In genomic region chr7:45191803-45192363, GRCm38 (mm10) we compare ENCODE assay signal across 11 mouse cellular contexts. TPM values are rescaled to one million over a fixed set of nuclear protein-coding genes. Genes with fewer than 3 reads are reported as not detected.
A peak's percentile ranks its signal among the peaks of the same experiment; 100 is the strongest.
DNase-seq lines count a peak whose midpoint lies in the region; ATAC-seq lines count a peak whose summit lies in the region.
"Had no signal": no experiment of that assay in that cellular context is flagged by ENCODE, and none has a peak within 500 bp of the region (broad histone marks: within the 10 kb centered on the region; RNA-seq: fewer than 3 reads in every experiment).

No protein-coding gene starts in this region.

- H3K4me3 ChIP-seq in embryonic facial prominence, embryonic 15.5 days (replicated peaks), result no peak overlapping the region
- no peak overlapping the region for H3K4me3 ChIP-seq in forebrain, embryonic 14.5 days (ENCODE audit: low read depth, low read length)

- no peak overlapping the region for H3K4me2 ChIP-seq in embryonic facial prominence, embryonic 15.5 days (replicated peaks)
- no peak overlapping the region for H3K4me2 ChIP-seq in forebrain, embryonic 14.5 days (ENCODE audit: low read length)

- 4% methylated on average over 8 of the region's 8 CpGs for WGBS in embryonic facial prominence, embryonic 15.5 days
- WGBS in forebrain, embryonic 14.5 days, result 24% methylated on average over 8 of the region's 8 CpGs

- DNase-seq in kidney, postnatal 4 days, result peak; percentile 41 to 64
- DNase-seq in kidney, postnatal 25 days, result no peak
- peak; percentile 92 for DNase-seq in cerebellum, adult 11-12 months
- no peak for DNase-seq in natural killer cell, adult 2 months (ENCODE audit: low spot score in 2 of 2)
- DNase-seq in layer of hippocampus, postnatal 25 days (ENCODE audit: extremely low spot score in 1 of 2, low spot score in 1 of 2), result no peak
- DNase-seq in forebrain, embryonic 14.5 days (ENCODE audit: low spot score), result no peak

- no peaks in the 10 kb centered on the region for H3K9me3 ChIP-seq in embryonic facial prominence, embryonic 15.5 days (replicated peaks)
- no peaks in the 10 kb centered on the region for H3K9me3 ChIP-seq in forebrain, embryonic 14.5 days (replicated peaks; ENCODE audit: control insufficient read depth, low read length)

- peak; percentile 81 for ATAC-seq in embryonic facial prominence, embryonic 15.5 days (ENCODE audit: insufficient number of reproducible peaks, low FRiP score, low TSS enrichment, low read depth)
- ATAC-seq in megakaryocyte progenitor cell, adult 5-6 weeks (replicated peaks; ENCODE audit: poor library complexity), result peak; percentile 45
- ATAC-seq in forebrain, embryonic 14.5 days, result no peak

- H3K4me1 ChIP-seq in embryonic facial prominence, embryonic 15.5 days, result peaks cover 8% of the 10 kb centered on the region
- H3K4me1 ChIP-seq in forebrain, embryonic 14.5 days (ENCODE audit: control insufficient read depth, insufficient read depth, low read length), result no peaks in the 10 kb centered on the region

- no peak overlapping the region for H3K27ac ChIP-seq in embryonic facial prominence, embryonic 15.5 days (replicated peaks)
- no peak overlapping the region for H3K27ac ChIP-seq in forebrain, embryonic 14.5 days (ENCODE audit: low read depth, low read length)

- H3K9ac ChIP-seq in embryonic facial prominence, embryonic 15.5 days, result no peak overlapping the region
- H3K9ac ChIP-seq in forebrain, embryonic 14.5 days (ENCODE audit: low read length), result no peak overlapping the region; the same call in 1 of the 2 replicates

- H3K36me3 ChIP-seq in embryonic facial prominence, embryonic 15.5 days, result no peaks in the 10 kb centered on the region
- H3K36me3 ChIP-seq in forebrain, embryonic 14.5 days (ENCODE audit: control insufficient read depth, insufficient read depth, low read length), result no peaks in the 10 kb centered on the region

- peaks cover 30% of the 10 kb centered on the region for H3K27me3 ChIP-seq in embryonic facial prominence, embryonic 15.5 days
- H3K27me3 ChIP-seq in forebrain, embryonic 14.5 days (replicated peaks; ENCODE audit: control insufficient read depth, insufficient read depth, low read length), result 0 out of 2 replicates have a peak, but pooled peaks cover 3% of the 10 kb centered on the region

RNA-seq across cellular contexts. Expression of gene Pth2, which starts 11.1 kb away (rescaled TPM):
- polyA plus RNA-seq in embryonic facial prominence, embryonic 15.5 days (2015; fragmentation: Nextera tagmentation; extraction: Ambion mirVana), result not detected in 2 replicates
- total RNA-seq in megakaryocyte progenitor cell, adult 5-6 weeks (2015), result not detected in 2 replicates
- total RNA-seq in megakaryocyte progenitor cell, adult 5-6 weeks (2017), result not detected in 2 replicates
- total RNA-seq in layer of hippocampus, postnatal 25 days (2021), result not detected
- not detected in 2 replicates for polyA plus RNA-seq in forebrain, embryonic 14.5 days (2014; fragmentation: Nextera tagmentation; extraction: Ambion mirVana)
- total RNA-seq: heart, adult 8-10 months; left cerebral cortex, adult 18-20 months had no signal

RNA-seq across cellular contexts. Expression of gene Gfy, which starts 12.5 kb away (rescaled TPM):
- polyA plus RNA-seq in embryonic facial prominence, embryonic 15.5 days (2015; fragmentation: Nextera tagmentation; extraction: Ambion mirVana), result 5.5 and 13.4 TPM in 2 replicates
- total RNA-seq in megakaryocyte progenitor cell, adult 5-6 weeks (2015), result not detected in 2 replicates
- not detected in 2 replicates for total RNA-seq in megakaryocyte progenitor cell, adult 5-6 weeks (2017)
- total RNA-seq in layer of hippocampus, postnatal 25 days (2021), result under 1 TPM in 1 of 2 experiments, not detected in 1; 0.26 TPM
- not detected in 2 replicates for polyA plus RNA-seq in forebrain, embryonic 14.5 days (2014; fragmentation: Nextera tagmentation; extraction: Ambion mirVana)
- total RNA-seq: ES-E14; heart, adult 8-10 months had no signal

RNA-seq across cellular contexts. Expression of gene Ccdc155, which starts 12.8 kb away (rescaled TPM):
- 1.00 and 1.1 TPM in 2 replicates for polyA plus RNA-seq in embryonic facial prominence, embryonic 15.5 days (2015; fragmentation: Nextera tagmentation; extraction: Ambion mirVana)
- 0.15 TPM in 1 of 2 replicates, not detected in the other for total RNA-seq in megakaryocyte progenitor cell, adult 5-6 weeks (2015)
- total RNA-seq in megakaryocyte progenitor cell, adult 5-6 weeks (2017), result 0.34 TPM in 1 of 2 replicates, not detected in the other
- 1 to 10 TPM; 2.4 to 2.9 TPM for total RNA-seq in layer of hippocampus, postnatal 25 days (2021)
- polyA plus RNA-seq in forebrain, embryonic 14.5 days (2014; fragmentation: Nextera tagmentation; extraction: Ambion mirVana), result 0.43 and 0.52 TPM in 2 replicates
- total RNA-seq: heart, adult 8-10 months had no signal

RNA-seq across cellular contexts. Expression of gene Dkkl1, which starts 20.1 kb away (rescaled TPM):
- polyA plus RNA-seq in embryonic facial prominence, embryonic 15.5 days (2015; fragmentation: Nextera tagmentation; extraction: Ambion mirVana), result 30.7 and 38.5 TPM in 2 replicates
- 3.8 and 5.4 TPM in 2 replicates for total RNA-seq in megakaryocyte progenitor cell, adult 5-6 weeks (2015)
- total RNA-seq in megakaryocyte progenitor cell, adult 5-6 weeks (2017), result 4.2 and 5.6 TPM in 2 replicates
- 1 to 10 TPM; 1.2 to 2.4 TPM for total RNA-seq in layer of hippocampus, postnatal 25 days (2021)
- 0.91 and 1.7 TPM in 2 replicates for polyA plus RNA-seq in forebrain, embryonic 14.5 days (2014; fragmentation: Nextera tagmentation; extraction: Ambion mirVana)
- total RNA-seq: heart, adult 8-10 months had no signal

RNA-seq across cellular contexts. Expression of gene Tead2, which starts 23.7 kb away (rescaled TPM):
- 141 and 148 TPM in 2 replicates for polyA plus RNA-seq in embryonic facial prominence, embryonic 15.5 days (2015; fragmentation: Nextera tagmentation; extraction: Ambion mirVana)
- total RNA-seq in megakaryocyte progenitor cell, adult 5-6 weeks (2015), result 2.2 TPM in 1 of 2 replicates, not detected in the other
- total RNA-seq in megakaryocyte progenitor cell, adult 5-6 weeks (2017), result 0.20 TPM in 1 of 2 replicates, not detected in the other
- 1 to 10 TPM; 4.7 to 5.5 TPM for total RNA-seq in layer of hippocampus, postnatal 25 days (2021)
- polyA plus RNA-seq in forebrain, embryonic 14.5 days (2014; fragmentation: Nextera tagmentation; extraction: Ambion mirVana), result 81.7 and 95.7 TPM in 2 replicates

Comparison
In these comparisons a context has a peak if more than half of its experiments do, and no peak if none do; other contexts are left out.
1. DNase-seq: peak in kidney, postnatal 4 days (2 of 2) and cerebellum, adult 11-12 months (single experiment); none in kidney, postnatal 25 days (0 of 2), natural killer cell, adult 2 months (0 of 2), layer of hippocampus, postnatal 25 days (0 of 2) and forebrain, embryonic 14.5 days (single experiment).